Mouse (Mus musculus): Measurements from ENCODE around the gene Gm29094.
"Not testable (repeated sequence)": the region's sequence is repeated elsewhere in the genome, so short reads cannot be mapped to it uniquely, and the experiment has no call there.

Gm29094 gene

DNA sequence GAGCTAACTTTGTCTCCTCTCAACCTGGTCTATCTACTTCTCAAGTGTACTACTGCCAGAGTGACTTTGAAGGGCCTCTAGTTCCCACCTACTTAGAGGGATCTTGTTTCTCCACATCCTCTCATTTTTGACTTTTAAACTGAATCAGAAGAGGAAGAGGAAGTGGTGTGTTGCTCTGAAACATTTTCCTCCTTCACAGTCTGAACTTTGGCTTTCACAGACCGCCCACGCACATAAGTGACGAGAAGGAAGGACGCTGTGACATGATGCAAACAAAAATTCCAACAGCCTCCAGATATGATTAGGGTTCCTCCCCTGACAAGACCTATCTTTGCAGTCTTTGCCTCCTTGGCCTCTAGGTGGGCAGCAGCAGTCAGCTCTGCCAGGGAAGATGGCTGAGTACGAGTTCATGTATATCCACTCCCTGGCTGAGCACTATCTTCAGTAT is at the start of gene Gm29094, which contains the start of gene Bcl2a1b:
TSS of gene Gm29094 (plus strand) at position 411 of the 448 bp plus-strand sequence.
TSS of gene Bcl2a1b (plus strand) at position 241 of the 448 bp plus-strand sequence.
- not testable (repeated sequence) for DNase-seq (ENCODE audit: low spot score)

GRCm38 (mm10) chr9:89172539-89172938 is 26.6 kb upstream of the Gm29094 start:
- not testable (repeated sequence) for DNase-seq (ENCODE audit: low spot score)

GRCm38 (mm10) chr9:89178833-89179232 is 20.3 kb upstream of the Gm29094 start:
- peak; percentile 5 for DNase-seq (ENCODE audit: low spot score)

DNA sequence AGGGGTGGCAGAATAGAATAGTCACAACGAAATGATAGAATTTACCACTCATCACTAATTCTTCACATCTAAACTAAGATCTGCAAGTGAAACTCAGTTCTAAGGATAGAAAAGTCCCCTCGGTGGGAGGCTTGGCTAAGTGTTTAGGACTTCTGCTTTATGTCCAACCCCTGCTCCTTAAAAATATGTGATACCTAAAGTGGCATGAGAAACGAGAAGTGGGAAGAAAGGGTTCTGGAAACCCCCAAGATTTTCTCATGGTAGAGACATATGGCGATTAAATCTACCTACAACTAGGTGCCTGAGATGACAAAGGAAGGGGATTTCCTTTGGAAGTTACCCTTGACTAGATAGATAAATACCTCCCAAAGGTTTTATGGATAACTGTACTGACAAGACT is 19.7 kb upstream of the Gm29094 start:
- not testable (repeated sequence) for DNase-seq (ENCODE audit: low spot score)

- not testable (repeated sequence) for DNase-seq (ENCODE audit: low spot score)
Measured at GRCm38 (mm10) chr9:89187006-89187405, 12.2 kb upstream of the Gm29094 start.

DNA sequence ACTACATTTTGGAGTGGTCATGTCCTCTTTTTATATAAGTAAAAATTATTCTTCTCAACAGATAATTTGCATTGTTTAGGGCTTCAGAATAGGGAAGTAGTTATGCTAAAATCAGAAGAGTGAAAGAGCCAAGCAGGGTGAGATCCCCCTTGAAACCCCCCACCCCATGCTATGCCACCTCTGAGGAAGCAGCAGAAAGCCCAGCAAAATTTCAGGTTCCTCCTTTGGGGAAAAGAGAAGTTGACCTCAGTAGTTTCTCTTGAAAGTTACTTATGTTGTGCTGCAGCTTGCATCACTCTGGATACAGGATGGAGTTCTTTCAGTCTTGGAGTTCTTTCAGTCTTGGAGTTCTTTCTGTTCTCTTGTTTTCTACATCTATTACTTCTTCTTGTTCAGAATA is 3.7 kb upstream of the Gm29094 start:
- DNase-seq (ENCODE audit: low spot score): not testable (repeated sequence)

GRCm38 (mm10) chr9:89197509-89197908 is 1.7 kb upstream of the Gm29094 start:
- not testable (repeated sequence) for DNase-seq (ENCODE audit: low spot score)

DNA sequence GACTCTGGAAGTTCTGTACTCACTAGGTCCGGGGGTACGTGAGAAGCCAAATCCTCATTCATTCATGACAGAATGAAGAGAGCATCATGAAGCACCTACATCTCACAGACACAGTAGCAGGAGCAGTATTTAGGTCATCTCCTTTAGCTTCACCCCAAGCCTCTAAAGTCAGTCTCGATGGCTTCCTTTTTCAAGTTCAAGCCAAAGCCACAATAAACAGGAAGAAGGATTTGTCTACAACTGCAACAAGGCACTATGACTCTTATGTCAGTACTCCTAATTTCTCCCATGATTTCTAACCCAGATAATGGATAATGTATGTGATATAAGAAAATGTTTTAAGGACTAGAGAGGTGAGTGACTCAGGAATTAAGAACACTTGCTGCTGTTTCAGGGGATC is 830 bp upstream of the Gm29094 start:
- not testable (repeated sequence) for DNase-seq (ENCODE audit: low spot score)

GRCm38 (mm10) chr9:89202256-89202655 is 3.1 kb downstream of the Gm29094 start:
- not testable (repeated sequence) for DNase-seq (ENCODE audit: low spot score)

- not testable (repeated sequence) for DNase-seq (ENCODE audit: low spot score)
Measured at GRCm38 (mm10) chr9:89208939-89209338, 9.8 kb downstream of the Gm29094 start.

DNA sequence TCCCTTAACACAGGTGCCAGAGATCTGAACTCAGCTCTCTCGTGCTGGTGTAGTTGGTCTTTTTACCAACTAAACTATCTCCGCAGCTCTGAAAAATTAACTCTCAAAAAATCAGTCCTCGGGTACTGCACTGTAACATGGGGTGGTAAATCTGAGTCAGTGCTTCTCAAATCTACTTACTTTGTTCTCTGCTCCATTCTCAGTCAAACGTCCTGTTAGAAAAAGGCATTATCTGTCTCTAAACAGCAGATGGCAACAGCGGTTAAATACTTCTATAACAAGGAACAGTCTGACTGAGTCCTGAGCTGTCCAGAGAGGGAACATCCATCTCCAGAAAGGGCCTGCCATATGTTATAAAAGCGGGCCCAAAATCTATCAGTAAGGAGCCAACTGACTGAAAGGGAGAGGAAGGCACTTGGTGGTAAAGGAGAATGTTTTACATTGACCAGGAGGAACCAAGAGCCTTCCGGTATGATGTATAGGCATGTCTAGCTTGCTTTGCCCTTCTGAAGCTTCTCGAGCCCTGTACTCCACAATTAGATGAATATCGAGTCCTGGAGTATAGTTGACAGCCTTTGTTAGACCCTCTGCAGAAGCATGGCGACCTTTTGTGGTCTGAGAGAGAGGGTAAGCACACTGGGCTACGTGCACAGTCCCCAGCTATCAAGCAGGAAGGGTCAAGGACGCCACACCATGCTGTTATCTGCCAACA is 11.3 kb downstream of the Gm29094 start, which contains the start of gene Mthfs:
TSS of gene Mthfs (plus strand) at position 324 of the 712 bp plus-strand sequence.
- not testable (repeated sequence) for DNase-seq (ENCODE audit: low spot score)

DNA sequence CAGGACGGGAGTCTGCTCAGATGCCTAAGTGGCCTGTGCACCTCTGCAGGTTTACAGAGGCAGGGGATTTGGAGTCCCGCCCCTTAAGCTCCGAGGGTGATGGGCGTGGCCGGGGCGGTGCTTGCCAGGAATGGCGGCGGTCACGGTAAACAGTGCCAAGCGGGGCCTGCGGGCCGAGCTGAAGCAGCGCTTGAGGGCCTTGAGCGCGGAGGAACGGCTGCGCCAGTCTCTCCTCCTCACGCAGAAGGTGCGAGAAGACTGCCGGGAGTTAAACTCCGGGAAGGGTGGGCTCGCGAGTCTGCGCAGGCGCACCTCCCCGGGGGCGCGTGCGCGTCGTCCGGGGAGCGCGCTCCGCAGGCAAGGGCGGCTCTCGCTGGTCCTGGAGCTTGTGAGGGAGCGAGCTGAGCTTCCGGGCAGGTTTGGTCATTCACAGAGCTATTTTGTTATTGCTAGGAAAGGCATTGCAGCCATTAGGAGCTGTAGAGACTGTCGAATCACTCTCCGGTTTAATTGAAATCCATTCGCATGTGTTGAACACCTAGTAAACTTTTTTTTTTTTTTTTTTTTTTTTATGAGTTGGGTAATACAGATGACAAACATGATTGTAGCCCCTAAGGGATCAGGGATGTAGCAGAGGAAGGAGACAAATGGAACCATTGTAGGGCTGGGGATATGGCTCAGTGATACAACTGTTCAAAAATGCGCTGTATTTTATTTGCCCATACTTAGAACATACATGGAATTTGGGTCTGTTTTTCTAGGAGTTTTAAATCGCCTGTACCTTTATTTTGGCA is 12.1 kb downstream of the Gm29094 start:
- DNase-seq (ENCODE audit: low spot score): peak; percentile 11

- DNase-seq (ENCODE audit: low spot score): not testable (repeated sequence)
Measured at GRCm38 (mm10) chr9:89212428-89212827, 13.2 kb downstream of the Gm29094 start.

- not testable (repeated sequence) for DNase-seq (ENCODE audit: low spot score)
Measured at GRCm38 (mm10) chr9:89218174-89218573, 19.0 kb downstream of the Gm29094 start.

DNA sequence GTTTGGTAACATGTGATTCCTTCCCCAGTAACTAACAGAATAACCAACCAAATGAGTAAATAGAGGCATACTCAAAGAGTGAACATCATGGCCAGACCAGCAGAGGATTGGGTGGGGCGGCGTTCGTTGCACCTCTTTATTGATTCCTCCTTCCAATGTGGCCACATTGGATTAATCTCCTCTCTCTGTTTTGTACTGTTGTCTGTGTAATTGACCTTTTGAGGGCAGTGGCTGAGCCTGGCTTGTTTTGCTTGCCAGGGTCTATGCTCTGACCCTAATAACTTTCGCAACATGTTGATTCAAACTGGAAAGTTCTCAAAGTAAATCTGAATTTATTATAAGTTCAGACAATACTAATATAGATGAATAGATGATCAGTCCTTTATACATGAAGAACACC is 20.5 kb downstream of the Gm29094 start:
- DNase-seq (ENCODE audit: low spot score): not testable (repeated sequence)

- not testable (repeated sequence) for DNase-seq (ENCODE audit: low spot score)
Measured at GRCm38 (mm10) chr9:89220704-89221287, 21.6 kb downstream of the Gm29094 start.

DNA sequence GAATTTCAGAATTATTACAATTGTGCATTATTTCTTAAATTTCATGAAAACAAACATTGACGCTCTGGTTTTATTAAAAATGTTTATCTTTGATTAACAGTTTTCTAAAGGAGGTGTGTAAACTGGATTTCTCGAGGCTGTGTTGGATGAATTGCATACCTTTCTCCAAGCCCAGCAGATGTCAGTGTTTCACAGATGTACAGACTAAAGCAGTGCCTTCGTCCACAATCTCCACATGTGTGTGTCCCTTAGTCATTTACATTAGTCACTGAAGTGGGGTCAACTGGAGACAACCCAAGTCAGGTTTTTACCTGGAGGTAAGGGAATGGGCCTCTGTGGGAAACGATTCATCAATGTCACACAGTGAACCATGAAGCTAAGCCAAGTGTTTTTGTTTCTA is 26.9 kb downstream of the Gm29094 start:
- no peak for DNase-seq (ENCODE audit: low spot score)

- DNase-seq (ENCODE audit: low spot score): no peak
Measured at GRCm38 (mm10) chr9:89228122-89228521, 28.9 kb downstream of the Gm29094 start.

- not testable (repeated sequence) for DNase-seq (ENCODE audit: low spot score)
Measured at GRCm38 (mm10) chr9:89230897-89231497, 31.8 kb downstream of the Gm29094 start.

DNA sequence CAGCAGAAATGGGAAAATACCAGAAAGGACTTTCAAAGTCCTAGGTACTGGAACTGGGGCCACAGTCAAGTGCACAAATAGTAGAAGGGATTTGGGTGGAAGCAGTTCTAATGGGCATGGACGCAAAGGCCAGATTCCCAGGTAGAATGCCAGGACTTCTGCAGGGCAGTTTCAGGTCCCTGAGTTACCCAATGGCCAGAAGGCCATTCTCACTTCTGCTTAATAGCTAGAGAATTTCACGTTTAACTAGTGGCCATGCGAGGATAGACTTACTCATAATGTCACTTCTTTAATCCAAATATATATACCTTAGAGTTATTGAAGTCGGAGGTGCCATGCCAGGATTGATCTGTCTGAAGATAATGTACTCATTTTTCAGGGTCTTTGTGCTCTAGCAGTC is 38.0 kb downstream of the Gm29094 start:
- not testable (repeated sequence) for DNase-seq (ENCODE audit: low spot score)

- not testable (repeated sequence) for DNase-seq (ENCODE audit: low spot score)
Measured at GRCm38 (mm10) chr9:89238976-89239505, 39.9 kb downstream of the Gm29094 start.

Measured in MN1 (cell line).